Mouse (Mus musculus) hindbrain, postnatal 0 days (tissue): ENCODE measurements around the gene Csmd2. TPM values are rescaled to one million over a fixed set of nuclear protein-coding genes. Genes with fewer than 3 reads are reported as not detected.
A peak's percentile ranks its signal among the peaks of the same experiment; 100 is the strongest.

Experiments used
- ATAC-seq: fragments of 200-750 bp; cut with Nextera tagmentation; 2 replicates; pipeline ENCODE4 v1.8.0; 2017; ENCODE audit warnings: mild to moderate bottlenecking, moderate TSS enrichment, moderate library complexity
- DNase-seq: peaks from one replicate; pipeline ENCODE4 v3.0.0-alpha.2; 2015; ENCODE audit warnings: low spot score
- H3K27ac ChIP-seq: fragments of 300-500 bp; sonication (generic); 2 replicates; pipeline ENCODE4 v1.5.1; 2014; ENCODE audit warnings: mild to moderate bottlenecking
- H3K27me3 ChIP-seq: fragments of 300-500 bp; sonication (generic); 2 replicates; pipeline ENCODE4 v1.6.1; 2014; ENCODE audit warnings: low read length, mixed read lengths; ENCODE audit not compliant: insufficient read depth
- H3K36me3 ChIP-seq: fragments of 300-500 bp; sonication (generic); 2 replicates; pipeline ENCODE4 v1.6.1; 2014; ENCODE audit warnings: low read length, mixed read lengths; ENCODE audit not compliant: insufficient read depth
- H3K4me1 ChIP-seq: fragments of 300-500 bp; sonication (generic); 2 replicates; pipeline ENCODE4 v1.6.1; 2014; ENCODE audit warnings: antibody characterized with exemption, low read length, mixed read lengths; ENCODE audit not compliant: insufficient read depth
- H3K4me2 ChIP-seq: fragments of 300-500 bp; sonication (generic); 2 replicates; pipeline ENCODE4 v1.6.1; 2014; ENCODE audit warnings: low read depth, mild to moderate bottlenecking, low read length, moderate library complexity, mixed read lengths
- H3K4me3 ChIP-seq: fragments of 300-500 bp; sonication (generic); 2 replicates; pipeline ENCODE4 v1.5.1; 2014; ENCODE audit warnings: low read length
- H3K9ac ChIP-seq: fragments of 300-500 bp; sonication (generic); replicated peaks from 2 replicates; pipeline ENCODE4 v1.6.1; 2014; ENCODE audit warnings: mild to moderate bottlenecking, low read length, moderate library complexity, mixed read lengths
- H3K9me3 ChIP-seq: fragments of 300-500 bp; sonication (generic); 2 replicates; pipeline ENCODE4 v1.6.1; 2016; ENCODE audit warnings: low read length, mixed read lengths
- CTCF ChIP-seq: IDR thresholded peaks from 2 replicates; pipeline ENCODE4 v1.5.1; 2016; ENCODE audit warnings: antibody characterized with exemption, control low read depth, low read depth
- WGBS: fragments of 180-500 bp; shearing (Covaris S2); extraction: QIAGEN DNeasy Blood & Tissue Kit; methylation state at CpG from one replicate; pipeline ENCODE4 v1.1.7; 2014; 5-methylcytosine and 5-hydroxymethylcytosine counted together
- polyA plus RNA-seq: library from polyadenylated mRNA; unstranded; fragments of >200 nt; fragmentation: Nextera tagmentation; extraction: Ambion mirVana; gene quantifications from 2 replicates; pipeline ENCODE4 v1.2.1, GENCODE M21; 2015
- total RNA-seq: library from RNA; depleted of rRNA; stranded (reverse); fragments of >200 nt; gene quantifications from 2 replicates; pipeline ENCODE4 v1.2.3, GENCODE M21; 2014

Gene Csmd2
- total and polyA plus RNA-seq, 2 experiments from 2014 or later: 8.2 to 41.3 TPM

GRCm38 (mm10) chr4:128304049-128304448 is 316.4 kb downstream of the Csmd2 start:
- DNase-seq: no peak
- Histone ChIP-seq H3K9ac (no peak overlapping the region), H3K4me2 (no peak overlapping the region), H3K36me3 (peaks cover 11% of the 10 kb centered on the region; the same call in 1 of the 2 replicates), H3K9me3 (no peaks in the 10 kb centered on the region), H3K27me3 (no peaks in the 10 kb centered on the region), H3K4me3 (no peak overlapping the region), H3K27ac (no peak overlapping the region), H3K4me1 (no peaks in the 10 kb centered on the region)
- 65% methylated on average over 8 of the region's 8 CpGs for WGBS
- no peak for ATAC-seq
- no peak for TF ChIP-seq CTCF

GRCm38 (mm10) chr4:128306011-128306410 is 318.4 kb downstream of the Csmd2 start:
- H3K4me2 ChIP-seq: no peak overlapping the region
- no peaks in the 10 kb centered on the region for H3K27me3 ChIP-seq
- no peak overlapping the region for H3K4me3 ChIP-seq
- TF ChIP-seq CTCF: no peak
- no peak overlapping the region for H3K9ac ChIP-seq
- 94% methylated on average over 8 of the region's 8 CpGs for WGBS
- no peak for ATAC-seq
- H3K36me3 ChIP-seq: peaks cover 8% of the 10 kb centered on the region; the same call in 1 of the 2 replicates
- no peak overlapping the region for H3K27ac ChIP-seq
- no peaks in the 10 kb centered on the region for H3K9me3 ChIP-seq
- no peak for DNase-seq
- H3K4me1 ChIP-seq: no peaks in the 10 kb centered on the region

DNA sequence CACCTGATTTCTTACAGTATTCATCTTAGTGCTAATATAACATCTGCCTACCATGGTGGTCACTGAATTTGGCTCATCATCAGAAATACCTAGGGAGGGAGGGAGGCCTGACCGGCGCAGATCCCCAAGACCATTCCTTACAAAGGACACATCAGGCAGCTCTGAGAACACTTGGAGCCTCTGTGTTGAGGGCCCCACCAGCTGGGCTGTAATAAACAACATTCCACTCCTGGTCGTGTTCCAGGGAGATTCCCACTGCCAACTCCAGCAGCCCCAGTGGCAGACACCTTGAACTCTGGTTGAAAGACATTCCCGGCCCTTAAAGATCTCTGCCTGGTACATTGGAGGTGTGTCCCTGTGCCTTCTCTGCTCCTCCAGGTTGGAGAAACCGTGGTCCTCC is 327.7 kb downstream of the Csmd2 start:
- no peaks in the 10 kb centered on the region for H3K36me3 ChIP-seq
- H3K9ac ChIP-seq: no peak overlapping the region
- no peak overlapping the region for H3K4me2 ChIP-seq
- no peaks in the 10 kb centered on the region for H3K9me3 ChIP-seq
- 63% methylated on average over 5 of the region's 5 CpGs for WGBS
- no peak for ATAC-seq
- H3K4me1 ChIP-seq: peaks cover 7% of the 10 kb centered on the region; the same call in 1 of the 2 replicates
- peak; percentile 14 for DNase-seq
- no peaks in the 10 kb centered on the region for H3K27me3 ChIP-seq
- TF ChIP-seq CTCF: no peak
- H3K27ac ChIP-seq: no peak overlapping the region
- no peak overlapping the region for H3K4me3 ChIP-seq

DNA sequence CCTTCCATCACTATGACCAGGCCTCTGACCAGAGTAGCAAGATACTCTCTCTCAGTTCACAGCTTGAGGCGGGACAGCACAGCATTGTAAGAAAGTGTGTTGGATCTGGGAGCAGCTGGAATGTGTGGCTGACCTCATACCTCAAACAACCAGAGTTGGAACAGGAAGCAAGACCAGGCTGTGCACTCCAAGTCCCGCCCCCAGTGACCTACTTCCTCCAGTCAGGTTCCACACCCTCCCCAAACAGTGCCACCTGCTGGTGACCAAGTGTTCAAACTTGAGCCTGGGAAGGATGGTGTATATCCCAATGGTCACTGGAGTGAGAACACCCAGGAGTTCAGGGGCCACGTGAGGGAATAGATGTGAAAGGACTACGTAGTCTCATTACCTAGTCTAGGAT is 330.3 kb downstream of the Csmd2 start:
- H3K4me1 ChIP-seq: peaks cover 7% of the 10 kb centered on the region; the same call in 1 of the 2 replicates
- ATAC-seq: peak; percentile 33; the same call in 1 of the 2 replicates
- 97% methylated on average over 4 of the region's 4 CpGs for WGBS
- H3K4me3 ChIP-seq: no peak overlapping the region
- H3K27ac ChIP-seq: no peak overlapping the region
- H3K36me3 ChIP-seq: no peaks in the 10 kb centered on the region; the same call in 1 of the 2 replicates
- no peaks in the 10 kb centered on the region for H3K9me3 ChIP-seq
- no peak overlapping the region for H3K4me2 ChIP-seq
- no peaks in the 10 kb centered on the region for H3K27me3 ChIP-seq
- peak; percentile 51 for TF ChIP-seq CTCF
- DNase-seq: peak; percentile 42
- no peak overlapping the region for H3K9ac ChIP-seq

- TF ChIP-seq CTCF: no peak
- Histone ChIP-seq H3K4me2 (no peak overlapping the region), H3K36me3 (no peaks in the 10 kb centered on the region; the same call in 1 of the 2 replicates), H3K9me3 (no peaks in the 10 kb centered on the region), H3K27ac (no peak overlapping the region), H3K4me3 (no peak overlapping the region), H3K4me1 (peaks cover 14% of the 10 kb centered on the region), H3K27me3 (no peaks in the 10 kb centered on the region), H3K9ac (no peak overlapping the region)
- ATAC-seq (no peak), DNase-seq (peak; percentile 5)
- 61% methylated on average over 2 of the region's 2 CpGs for WGBS
These were observed 337.9 kb downstream of the Csmd2 start for GRCm38 (mm10) chr4:128325511-128325910.

DNA sequence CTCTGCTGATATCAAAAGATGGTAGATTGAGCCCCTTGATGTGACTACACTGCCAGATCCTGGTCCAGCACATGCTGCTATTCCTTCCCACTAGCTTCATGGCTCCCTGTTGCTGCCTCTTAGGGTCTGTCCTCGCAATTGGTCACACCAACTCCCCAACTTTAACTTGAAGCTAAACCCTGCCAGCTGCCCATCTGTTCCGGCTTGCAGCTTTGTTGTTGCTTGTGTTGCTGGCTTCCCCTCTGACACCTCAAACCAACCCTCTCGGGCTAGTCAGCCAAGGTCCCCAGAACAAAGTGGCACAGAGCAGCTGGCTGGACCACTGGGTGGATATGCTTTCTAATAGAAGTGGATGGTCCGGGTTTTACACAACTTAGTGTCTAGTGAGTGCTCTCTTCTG is 339.1 kb downstream of the Csmd2 start:
- no peak for ATAC-seq
- WGBS: 61% methylated on average over 4 of the region's 4 CpGs

DNA sequence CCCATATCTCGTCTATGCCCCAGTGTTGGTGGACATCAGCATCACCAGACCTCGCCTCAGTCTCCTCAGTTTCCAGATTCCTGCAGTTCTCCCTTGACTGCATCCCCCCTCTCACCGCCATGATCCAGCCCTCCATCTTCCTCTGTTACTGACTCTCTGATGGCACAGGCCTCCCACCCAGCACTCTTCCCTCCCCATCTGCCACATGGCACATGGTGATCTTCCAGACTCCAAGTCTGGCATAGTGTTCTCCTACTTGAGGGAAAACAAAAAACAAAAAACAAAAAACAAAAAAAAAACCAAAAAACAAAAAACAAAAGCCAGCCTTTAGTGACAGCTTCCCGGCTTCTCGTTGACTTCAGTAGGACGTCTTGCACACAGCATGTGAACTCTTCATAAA is 339.8 kb downstream of the Csmd2 start:
- H3K4me3 ChIP-seq: no peak overlapping the region
- H3K27me3 ChIP-seq: no peaks in the 10 kb centered on the region
- no peak for ATAC-seq
- H3K9ac ChIP-seq: no peak overlapping the region
- 78% methylated on average over 6 of the region's 6 CpGs for WGBS
- H3K36me3 ChIP-seq: no peaks in the 10 kb centered on the region; the same call in 1 of the 2 replicates
- no peak overlapping the region for H3K4me2 ChIP-seq
- no peak overlapping the region for H3K27ac ChIP-seq
- TF ChIP-seq CTCF: no peak
- H3K4me1 ChIP-seq: peaks cover 15% of the 10 kb centered on the region
- no peaks in the 10 kb centered on the region for H3K9me3 ChIP-seq
- DNase-seq: no peak

More for the DNA sequence above, 339.1 kb downstream of the Csmd2 start:
- no peak overlapping the region; the same call in 1 of the 2 replicates for H3K27ac ChIP-seq
- no peak overlapping the region for H3K4me3 ChIP-seq
- H3K9me3 ChIP-seq: no peaks in the 10 kb centered on the region
- no peak overlapping the region for H3K9ac ChIP-seq
- H3K4me1 ChIP-seq: peaks cover 15% of the 10 kb centered on the region
- H3K27me3 ChIP-seq: no peaks in the 10 kb centered on the region
- no peak for TF ChIP-seq CTCF
- no peaks in the 10 kb centered on the region; the same call in 1 of the 2 replicates for H3K36me3 ChIP-seq
- H3K4me2 ChIP-seq: no peak overlapping the region
- DNase-seq: peak; percentile 57
